Mouse (Mus musculus): ENCODE measurements around the gene Dhx8. TPM values are rescaled to one million over a fixed set of nuclear protein-coding genes. Genes with fewer than 3 reads are reported as not detected.

Gene Dhx8
- polyA plus RNA-seq, 1 experiment from 2014 or later = 19.5 TPM

DNA sequence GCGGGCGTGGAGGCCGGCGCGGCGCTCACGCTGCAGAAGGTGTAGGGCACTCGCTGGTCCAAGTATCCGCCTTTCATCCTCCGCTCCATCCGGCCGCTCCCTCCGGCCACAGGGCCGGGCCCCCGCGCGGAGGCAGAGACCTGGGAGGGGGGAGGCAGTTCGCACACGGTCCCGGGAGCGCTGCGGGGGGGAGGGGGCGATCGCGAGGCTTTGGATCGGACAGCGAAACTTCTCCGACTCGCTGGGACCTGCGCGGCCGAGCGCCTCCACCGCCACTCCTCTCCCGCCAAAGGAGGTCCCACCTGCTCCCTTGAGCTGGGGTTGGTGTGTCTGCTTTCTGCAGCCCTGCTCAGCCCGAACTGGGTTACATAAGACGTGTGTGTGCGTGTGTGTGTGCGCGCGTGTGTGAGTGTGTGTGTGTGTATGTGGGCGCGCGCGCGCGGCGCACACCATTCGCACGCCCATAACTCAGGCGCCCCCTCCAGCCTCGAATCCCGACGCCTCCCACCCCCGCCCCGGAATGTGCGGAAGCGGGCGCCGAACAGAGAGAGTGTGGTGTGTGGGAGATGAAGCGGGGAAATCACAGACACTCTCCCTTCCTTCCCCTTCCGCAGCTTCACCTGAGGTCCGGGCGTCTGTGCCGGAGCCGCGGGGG lies 51.9 kb downstream of the Dhx8 start:
- Histone ChIP-seq H3K9ac (ENCODE audit: low read length) (peak overlapping the region; percentile 71), H3K9me3 (replicated peaks; ENCODE audit: control insufficient read depth, low read length) (no peaks in the 10 kb centered on the region), H3K4me2 (ENCODE audit: low read depth, low read length) (peak overlapping the region; percentile 94), H3K27me3 (ENCODE audit: control insufficient read depth, insufficient read depth, low read length) (peaks cover 53% of the 10 kb centered on the region), H3K4me1 (ENCODE audit: control insufficient read depth, insufficient read depth, low read length) (peaks cover 10% of the 10 kb centered on the region), H3K36me3 (ENCODE audit: control insufficient read depth, insufficient read depth) (no peaks in the 10 kb centered on the region), H3K27ac (ENCODE audit: low read length) (0 out of 2 replicates have a peak overlapping the region, but pooled peaks have one; percentile 29), H3K4me3 (ENCODE audit: low read length) (peak overlapping the region; percentile 62)
- under 1% methylated on average over 67 of the region's 67 CpGs for WGBS
- peak; percentile 20 for ATAC-seq (replicated peaks; ENCODE audit: extremely low read depth, insufficient read depth, low FRiP score)

DNA sequence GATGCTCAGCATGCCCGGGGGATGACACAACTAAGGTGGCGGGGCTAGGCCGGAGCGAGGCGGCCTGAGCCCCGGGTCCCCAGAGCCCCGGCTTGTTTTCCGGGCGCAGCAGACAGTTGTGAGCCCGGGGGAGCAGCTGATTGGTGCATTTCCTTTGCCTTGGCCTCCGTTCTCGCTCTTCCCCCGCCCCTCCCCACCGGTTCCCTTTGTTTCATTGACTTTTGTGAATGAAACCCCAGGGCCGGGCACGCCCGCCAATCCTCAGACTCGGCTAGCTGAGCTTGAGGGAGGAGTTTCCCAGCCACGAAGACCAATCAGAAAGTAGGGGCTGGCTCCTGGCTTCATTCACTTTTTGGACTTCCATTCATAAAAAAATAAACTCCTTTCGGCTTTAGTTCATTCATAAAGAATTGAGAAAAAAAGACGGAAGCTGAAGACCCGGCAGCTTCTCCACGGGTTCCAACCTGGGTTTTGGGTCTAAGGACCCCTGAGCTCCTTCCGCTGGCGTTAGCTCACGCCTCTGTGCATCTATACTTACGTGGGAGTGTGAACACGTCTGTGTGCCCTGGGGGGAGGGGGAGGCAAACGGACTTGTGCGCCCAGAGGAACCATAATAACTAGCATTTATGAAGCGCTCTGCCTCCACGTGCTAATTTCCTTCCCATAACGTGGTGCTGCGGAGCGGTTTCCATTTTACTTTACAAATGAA lies 52.6 kb downstream of the Dhx8 start, which contains the start of gene Etv4:
Gene Etv4 (minus strand): TSS at position 229 of the 709 bp plus-strand sequence.
- Histone ChIP-seq H3K4me3 (ENCODE audit: low read length) (peak within 1 kb of the TSS; percentile 62), H3K4me1 (ENCODE audit: control insufficient read depth, insufficient read depth, low read length) (peaks cover 14% of the 10 kb centered on the region), H3K36me3 (ENCODE audit: control insufficient read depth, insufficient read depth) (no peaks in the 10 kb centered on the region), H3K4me2 (ENCODE audit: low read depth, low read length) (peak within 1 kb of the TSS; percentile 94), H3K9me3 (replicated peaks; ENCODE audit: control insufficient read depth, low read length) (no peaks in the 10 kb centered on the region), H3K27me3 (ENCODE audit: control insufficient read depth, insufficient read depth, low read length) (peaks cover 53% of the 10 kb centered on the region), H3K9ac (ENCODE audit: low read length) (peak within 1 kb of the TSS; percentile 71), H3K27ac (ENCODE audit: low read length) (0 out of 2 replicates have a peak within 1 kb of the TSS, but pooled peaks have one; percentile 29)
- peak; percentile 93 for ATAC-seq (replicated peaks; ENCODE audit: extremely low read depth, insufficient read depth, low FRiP score)
- WGBS = under 1% methylated on average over 35 of the region's 35 CpGs

DNA sequence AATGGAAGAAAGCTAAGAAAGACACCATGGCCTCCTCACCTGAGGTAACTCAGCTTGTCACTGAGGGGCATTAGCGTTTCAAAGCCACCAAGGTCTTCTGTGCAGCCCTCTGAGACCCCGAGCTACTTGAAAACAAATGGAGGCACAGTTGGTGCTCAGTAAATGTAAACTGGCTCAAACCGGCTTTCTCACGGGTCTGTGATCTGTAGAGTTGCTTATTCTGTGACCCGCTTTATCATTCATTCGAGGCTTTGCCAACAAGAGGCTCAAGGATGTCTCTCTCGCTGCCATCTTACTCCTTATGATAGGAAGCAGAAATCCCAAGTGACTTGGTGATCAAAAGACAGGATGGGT lies 53.1 kb downstream of the Dhx8 start:
- Histone ChIP-seq H3K36me3 (ENCODE audit: control insufficient read depth, insufficient read depth) (no peaks in the 10 kb centered on the region), H3K4me1 (ENCODE audit: control insufficient read depth, insufficient read depth, low read length) (peaks cover 17% of the 10 kb centered on the region), H3K9me3 (replicated peaks; ENCODE audit: control insufficient read depth, low read length) (no peaks in the 10 kb centered on the region), H3K27ac (ENCODE audit: low read length) (no peak overlapping the region), H3K4me3 (ENCODE audit: low read length) (peak overlapping the region; percentile 62), H3K9ac (ENCODE audit: low read length) (no peak overlapping the region), H3K27me3 (ENCODE audit: control insufficient read depth, insufficient read depth, low read length) (peaks cover 53% of the 10 kb centered on the region), H3K4me2 (ENCODE audit: low read depth, low read length) (peak overlapping the region; percentile 94)
- WGBS = 10% methylated on average over 7 of the region's 7 CpGs
- no peak for ATAC-seq (replicated peaks; ENCODE audit: extremely low read depth, insufficient read depth, low FRiP score)

DNA sequence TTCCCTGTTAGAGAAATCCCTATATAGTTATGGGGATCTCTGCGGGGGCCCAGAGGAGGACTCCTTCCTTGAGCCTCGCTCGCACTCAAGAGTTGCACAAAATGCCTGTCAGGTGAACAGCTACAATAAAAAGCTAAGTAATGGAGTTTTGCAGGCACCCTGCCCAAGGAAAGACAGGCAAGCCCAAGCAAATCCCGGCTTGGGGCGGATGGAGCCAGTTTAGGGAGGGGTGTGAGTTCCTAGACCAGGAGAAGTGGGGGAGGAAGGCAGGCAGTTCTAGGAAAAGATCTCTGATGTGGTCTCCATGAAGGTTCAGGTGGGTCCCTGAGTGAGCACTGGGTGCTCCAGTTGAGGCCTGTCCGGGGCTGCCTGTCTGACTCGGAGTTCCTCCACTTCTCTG lies 53.9 kb downstream of the Dhx8 start:
- Histone ChIP-seq H3K4me3 (ENCODE audit: low read length) (no peak overlapping the region), H3K4me1 (ENCODE audit: control insufficient read depth, insufficient read depth, low read length) (peaks cover 22% of the 10 kb centered on the region), H3K4me2 (ENCODE audit: low read depth, low read length) (no peak overlapping the region), H3K9ac (ENCODE audit: low read length) (no peak overlapping the region), H3K36me3 (ENCODE audit: control insufficient read depth, insufficient read depth) (no peaks in the 10 kb centered on the region), H3K27ac (ENCODE audit: low read length) (no peak overlapping the region), H3K9me3 (replicated peaks; ENCODE audit: control insufficient read depth, low read length) (no peaks in the 10 kb centered on the region), H3K27me3 (ENCODE audit: control insufficient read depth, insufficient read depth, low read length) (peaks cover 51% of the 10 kb centered on the region)
- 69% methylated on average over 7 of the region's 7 CpGs for WGBS
- ATAC-seq (replicated peaks; ENCODE audit: extremely low read depth, insufficient read depth, low FRiP score) = no peak

GRCm38 (mm10) chr11:101787432-101787831 lies 54.7 kb downstream of the Dhx8 start:
- Histone ChIP-seq H3K4me1 (ENCODE audit: control insufficient read depth, insufficient read depth, low read length) (peaks cover 27% of the 10 kb centered on the region), H3K4me2 (ENCODE audit: low read depth, low read length) (no peak overlapping the region), H3K36me3 (ENCODE audit: control insufficient read depth, insufficient read depth) (no peaks in the 10 kb centered on the region), H3K4me3 (ENCODE audit: low read length) (no peak overlapping the region), H3K27ac (ENCODE audit: low read length) (no peak overlapping the region), H3K9me3 (replicated peaks; ENCODE audit: control insufficient read depth, low read length) (no peaks in the 10 kb centered on the region), H3K27me3 (ENCODE audit: control insufficient read depth, insufficient read depth, low read length) (peaks cover 43% of the 10 kb centered on the region), H3K9ac (ENCODE audit: low read length) (no peak overlapping the region)
- ATAC-seq (replicated peaks; ENCODE audit: extremely low read depth, insufficient read depth, low FRiP score) = no peak
- 81% methylated on average over 1 of the region's 1 CpGs for WGBS

- Histone ChIP-seq H3K4me3 (ENCODE audit: low read length) (peak overlapping the region; percentile 42), H3K4me2 (ENCODE audit: low read depth, low read length) (peak overlapping the region; percentile 67), H3K9ac (ENCODE audit: low read length) (peak overlapping the region; percentile 67), H3K27me3 (ENCODE audit: control insufficient read depth, insufficient read depth, low read length) (peaks cover 15% of the 10 kb centered on the region), H3K36me3 (ENCODE audit: control insufficient read depth, insufficient read depth) (no peaks in the 10 kb centered on the region), H3K9me3 (replicated peaks; ENCODE audit: control insufficient read depth, low read length) (no peaks in the 10 kb centered on the region), H3K27ac (ENCODE audit: low read length) (peak overlapping the region; percentile 98), H3K4me1 (ENCODE audit: control insufficient read depth, insufficient read depth, low read length) (peaks cover 18% of the 10 kb centered on the region)
- 16% methylated on average over 19 of the region's 19 CpGs for WGBS
- ATAC-seq (replicated peaks; ENCODE audit: extremely low read depth, insufficient read depth, low FRiP score) = peak; percentile 82
Observed at GRCm38 (mm10) chr11:101790811-101791526, 58.2 kb downstream of the Dhx8 start.

GRCm38 (mm10) chr11:101797355-101797754 lies 64.6 kb downstream of the Dhx8 start:
- Histone ChIP-seq H3K9ac (ENCODE audit: low read length) (no peak overlapping the region), H3K9me3 (replicated peaks; ENCODE audit: control insufficient read depth, low read length) (no peaks in the 10 kb centered on the region), H3K36me3 (ENCODE audit: control insufficient read depth, insufficient read depth) (no peaks in the 10 kb centered on the region), H3K4me2 (ENCODE audit: low read depth, low read length) (no peak overlapping the region), H3K27me3 (ENCODE audit: control insufficient read depth, insufficient read depth, low read length) (no peaks in the 10 kb centered on the region), H3K4me1 (ENCODE audit: control insufficient read depth, insufficient read depth, low read length) (0 out of 2 replicates have a peak, but pooled peaks cover 3% of the 10 kb centered on the region), H3K27ac (ENCODE audit: low read length) (no peak overlapping the region), H3K4me3 (ENCODE audit: low read length) (no peak overlapping the region)
- WGBS = 79% methylated on average over 2 of the region's 2 CpGs
- ATAC-seq (replicated peaks; ENCODE audit: extremely low read depth, insufficient read depth, low FRiP score) = no peak

DNA sequence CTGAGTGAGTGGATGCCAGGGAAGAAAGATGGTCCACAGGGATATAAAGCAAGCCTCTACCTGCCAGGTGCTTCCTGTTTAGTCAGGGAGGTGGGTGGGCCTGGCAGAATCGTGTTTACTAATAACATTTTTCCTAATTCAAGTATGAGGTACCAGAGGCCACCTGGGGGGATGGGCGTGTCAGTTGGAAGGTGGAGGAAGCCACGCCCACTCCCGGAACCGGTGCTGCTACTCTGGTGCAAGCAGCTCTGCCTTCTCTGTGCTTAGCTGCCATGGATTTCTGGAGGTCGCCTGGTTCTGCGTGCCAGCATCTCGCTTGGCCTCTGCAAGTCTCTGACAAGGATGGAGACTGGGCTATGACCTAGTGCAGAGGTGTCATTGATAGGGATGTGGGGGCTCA lies 65.4 kb downstream of the Dhx8 start:
- H3K9me3 ChIP-seq (replicated peaks; ENCODE audit: control insufficient read depth, low read length) = no peaks in the 10 kb centered on the region
- ATAC-seq (replicated peaks; ENCODE audit: extremely low read depth, insufficient read depth, low FRiP score) = no peak

More for the DNA sequence above, 65.4 kb downstream of the Dhx8 start:
- WGBS = 32% methylated on average over 8 of the region's 8 CpGs
- Histone ChIP-seq H3K36me3 (ENCODE audit: control insufficient read depth, insufficient read depth) (no peaks in the 10 kb centered on the region), H3K9ac (ENCODE audit: low read length) (no peak overlapping the region), H3K4me1 (ENCODE audit: control insufficient read depth, insufficient read depth, low read length) (0 out of 2 replicates have a peak, but pooled peaks cover 3% of the 10 kb centered on the region), H3K27ac (ENCODE audit: low read length) (no peak overlapping the region), H3K4me3 (ENCODE audit: low read length) (no peak overlapping the region), H3K27me3 (ENCODE audit: control insufficient read depth, insufficient read depth, low read length) (no peaks in the 10 kb centered on the region), H3K4me2 (ENCODE audit: low read depth, low read length) (no peak overlapping the region)
